8 mouse cellular contexts compared by ENCODE assay signal in the genomic region with DNA sequence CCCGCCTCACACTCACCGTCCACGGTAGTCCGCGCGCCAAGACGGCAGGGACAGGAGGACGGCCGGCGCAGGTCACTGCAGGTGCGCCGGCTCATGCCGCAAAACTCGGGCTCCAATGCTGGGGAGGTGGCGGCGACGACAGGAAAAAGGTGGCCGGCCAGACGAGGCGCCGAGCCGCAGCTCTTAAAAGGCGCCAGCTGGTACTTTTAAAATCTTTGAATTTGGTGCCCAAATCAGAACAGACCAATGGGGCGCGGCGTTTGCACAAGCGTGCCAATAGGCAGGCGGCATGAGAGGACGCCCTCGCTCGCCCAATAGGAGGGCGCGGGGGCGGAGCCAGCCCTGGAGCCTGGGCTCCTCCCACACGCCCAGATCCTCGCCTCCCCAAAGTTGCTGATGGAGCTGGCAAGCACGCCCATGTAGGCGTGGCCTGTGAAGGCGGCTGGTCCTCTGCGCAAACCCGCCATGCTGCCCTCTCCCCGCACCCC. TPM values are rescaled to one million over a fixed set of nuclear protein-coding genes. Genes with fewer than 3 reads are reported as not detected.
DNase-seq lines count a peak whose midpoint lies in the region; ATAC-seq and TF ChIP-seq lines count a peak whose summit lies in the region.

Gene Fbxo5, minus strand, starts transcription at position 358 of the 488 bp plus-strand sequence.

- peak within 1 kb of the TSS; percentile 89 for H3K9ac ChIP-seq in heart, embryonic 11.5 days (ENCODE audit: low read depth, low read length)
- peak within 1 kb of the TSS; percentile 79 for H3K9ac ChIP-seq in kidney, embryonic 16.5 days (replicated peaks; ENCODE audit: low read length)
- H3K9ac ChIP-seq in liver, embryonic 12.5 days: peak within 1 kb of the TSS; percentile 95
- peak within 1 kb of the TSS; percentile 58 for H3K9ac ChIP-seq in stomach, embryonic 15.5 days

- H3K4me1 ChIP-seq in heart, embryonic 11.5 days (ENCODE audit: control insufficient read depth, insufficient read depth, low read length): peaks cover 6% of the 10 kb centered on the region
- H3K4me1 ChIP-seq in kidney, embryonic 16.5 days (ENCODE audit: insufficient read depth, low read length): peaks cover 31% of the 10 kb centered on the region
- peaks cover 55% of the 10 kb centered on the region for H3K4me1 ChIP-seq in liver, embryonic 12.5 days
- peaks cover 8% of the 10 kb centered on the region for H3K4me1 ChIP-seq in stomach, embryonic 15.5 days

- no peak for TF ChIP-seq CTCF in brain, embryonic 14.5 days (IDR thresholded peaks at IDR 0.05; ENCODE audit: borderline replicate concordance, extremely low read depth, insufficient read depth, insufficient read length)

- H3K9me3 ChIP-seq in heart, embryonic 11.5 days (replicated peaks; ENCODE audit: control insufficient read depth, low read length): no peaks in the 10 kb centered on the region
- no peaks in the 10 kb centered on the region for H3K9me3 ChIP-seq in kidney, embryonic 16.5 days (ENCODE audit: low read length)
- no peaks in the 10 kb centered on the region for H3K9me3 ChIP-seq in liver, embryonic 12.5 days (replicated peaks)
- H3K9me3 ChIP-seq in stomach, embryonic 15.5 days: no peaks in the 10 kb centered on the region

- peak within 1 kb of the TSS; percentile 86 for H3K27ac ChIP-seq in heart, embryonic 11.5 days (ENCODE audit: low read depth, low read length)
- peak within 1 kb of the TSS; percentile 88 for H3K27ac ChIP-seq in kidney, embryonic 16.5 days (ENCODE audit: low read length)
- H3K27ac ChIP-seq in liver, embryonic 12.5 days: peak within 1 kb of the TSS; percentile 98
- peak within 1 kb of the TSS; percentile 92 for H3K27ac ChIP-seq in stomach, embryonic 15.5 days

- no peak for TF ChIP-seq POLR2A in brain, embryonic 14.5 days (IDR thresholded peaks at IDR 0.05; ENCODE audit: borderline replicate concordance, extremely low read depth, insufficient read depth, insufficient read length, poor library complexity, severe bottlenecking)

- H3K27me3 ChIP-seq in heart, embryonic 11.5 days (ENCODE audit: control insufficient read depth, insufficient read depth, low read length): no peaks in the 10 kb centered on the region
- no peaks in the 10 kb centered on the region for H3K27me3 ChIP-seq in kidney, embryonic 16.5 days (ENCODE audit: insufficient read depth, low read length)
- no peaks in the 10 kb centered on the region for H3K27me3 ChIP-seq in liver, embryonic 12.5 days (replicated peaks)
- no peaks in the 10 kb centered on the region for H3K27me3 ChIP-seq in stomach, embryonic 15.5 days (replicated peaks)

- peaks cover 15% of the 10 kb centered on the region for H3K36me3 ChIP-seq in heart, embryonic 11.5 days (ENCODE audit: control insufficient read depth, insufficient read depth, low read length)
- H3K36me3 ChIP-seq in kidney, embryonic 16.5 days (ENCODE audit: insufficient read depth, low read length): peaks cover 20% of the 10 kb centered on the region
- H3K36me3 ChIP-seq in liver, embryonic 12.5 days: peaks cover 37% of the 10 kb centered on the region
- peaks cover 5% of the 10 kb centered on the region for H3K36me3 ChIP-seq in stomach, embryonic 15.5 days

- peak; percentile 88 for ATAC-seq in erythroblast, adult 5-6 weeks (replicated peaks; ENCODE audit: low FRiP score, poor library complexity, severe bottlenecking)
- peak; percentile 97 for ATAC-seq in heart, embryonic 11.5 days (replicated peaks; ENCODE audit: insufficient number of reproducible peaks, low FRiP score, low TSS enrichment)
- peak; percentile 95 for ATAC-seq in kidney, embryonic 16.5 days (ENCODE audit: low FRiP score, low TSS enrichment)
- ATAC-seq in liver, embryonic 12.5 days: peak; percentile 90
- peak; percentile 94 for ATAC-seq in stomach, embryonic 15.5 days (ENCODE audit: insufficient read depth, low FRiP score, low read depth)

- H3K4me2 ChIP-seq in heart, embryonic 11.5 days: peak within 1 kb of the TSS; percentile 88
- H3K4me2 ChIP-seq in kidney, embryonic 16.5 days (replicated peaks; ENCODE audit: low read depth, low read length): peak within 1 kb of the TSS; percentile 82
- peak within 1 kb of the TSS; percentile 91 for H3K4me2 ChIP-seq in liver, embryonic 12.5 days
- H3K4me2 ChIP-seq in stomach, embryonic 15.5 days: peak within 1 kb of the TSS; percentile 90

- WGBS in heart, embryonic 11.5 days (ENCODE audit: insufficient replicate concordance): under 1% methylated on average over 42 of the region's 42 CpGs
- WGBS in kidney, embryonic 16.5 days: under 1% methylated on average over 42 of the region's 42 CpGs
- WGBS in liver, embryonic 12.5 days (ENCODE audit: insufficient replicate concordance): under 1% methylated on average over 42 of the region's 42 CpGs
- WGBS in stomach, embryonic 15.5 days: under 1% methylated on average over 42 of the region's 42 CpGs

- peak within 1 kb of the TSS; percentile 81 for H3K4me3 ChIP-seq in heart, embryonic 11.5 days (ENCODE audit: low read depth, low read length)
- H3K4me3 ChIP-seq in kidney, embryonic 16.5 days (ENCODE audit: low read length): peak within 1 kb of the TSS; percentile 86
- peak within 1 kb of the TSS; percentile 98 for H3K4me3 ChIP-seq in liver, embryonic 12.5 days
- H3K4me3 ChIP-seq in stomach, embryonic 15.5 days (replicated peaks): peak within 1 kb of the TSS; percentile 72

- peak; percentile 99 for DNase-seq in CD4-positive, CD25-positive, alpha-beta regulatory T cell, adult 2 months (ENCODE audit: low read depth, low spot score)
- peak; percentile 100 for DNase-seq in brain, embryonic 14.5 days (ENCODE audit: low read depth)
- peak; percentile 99 for DNase-seq in naive thymus-derived CD4-positive, alpha-beta T cell, adult 2 months (ENCODE audit: low read depth)

RNA-seq across cellular contexts. Expression of gene Fbxo5, which starts in this region (rescaled TPM):
- polyA plus RNA-seq in brain, embryonic 14.5 days (2012; rRNA removed): 14.9 and 19.4 TPM in 2 replicates
- 36.2 and 37.9 TPM in 2 replicates for total RNA-seq in erythroblast, adult 5-6 weeks (2015; ENCODE audit: low replicate concordance)
- total RNA-seq in erythroblast, adult 5-6 weeks (2017; ENCODE audit: low replicate concordance): 23.9 and 53.4 TPM in 2 replicates
- 57.2 and 59.2 TPM in 2 replicates for polyA plus RNA-seq in heart, embryonic 11.5 days (2014; fragmentation: Nextera tagmentation; extraction: Ambion mirVana)
- 73.7 and 79.4 TPM in 2 replicates for polyA plus RNA-seq in kidney, embryonic 16.5 days (2015; fragmentation: Nextera tagmentation; extraction: Ambion mirVana)
- 94.0 and 95.6 TPM in 2 replicates for polyA plus RNA-seq in liver, embryonic 12.5 days (2016; fragmentation: Nextera tagmentation; extraction: Ambion mirVana)
- polyA plus RNA-seq in stomach, embryonic 15.5 days (2015; fragmentation: Nextera tagmentation; extraction: Ambion mirVana): 66.2 and 67.6 TPM in 2 replicates

Comparison
In these comparisons a context has a peak if more than half of its experiments do, and no peak if none do; other contexts are left out.
1. Peak in every context shown above with its lines: DNase-seq, ATAC-seq, H3K4me3 ChIP-seq and H3K27ac ChIP-seq.